Mouse (Mus musculus) mature B cell (primary cell): ENCODE measurements around the gene Psmd11.
"Not testable (repeated sequence)": the region's sequence is repeated elsewhere in the genome, so short reads cannot be mapped to it uniquely, and the experiment has no call there.

Source experiments
- in situ Hi-C: fragments of 300-500 bp; cut with MboI; formaldehyde crosslinking; loops from 2 replicates; pipeline ENCODE4 v1.14.3; 2019

Gene Psmd11

GRCm38 (mm10) chr11:80429009-80429475 is 627 bp downstream of the Psmd11 start:
- in situ Hi-C loops, result loop anchor here (25.0 kb wide), 1 partner anchor 358 kb away; the partner anchor contains the start of gene Myo1d

GRCm38 (mm10) chr11:80429500-80430166 is 1.2 kb downstream of the Psmd11 start:
- in situ Hi-C loops, result loop anchor here (25.0 kb wide), 1 partner anchor 358 kb away; the partner anchor contains the start of gene Myo1d

- in situ Hi-C loops, result loop anchor here (25.0 kb wide), 1 partner anchor 357 kb away; the partner anchor contains the start of gene Myo1d
These were observed 2.0 kb downstream of the Psmd11 start for GRCm38 (mm10) chr11:80430366-80430910.

GRCm38 (mm10) chr11:80446916-80447315 is 18.5 kb downstream of the Psmd11 start:
- in situ Hi-C loops, result loop anchor here (25.0 kb wide), 1 partner anchor 340 kb away; the partner anchor contains the start of gene Myo1d

GRCm38 (mm10) chr11:80449859-80450258 is 21.4 kb downstream of the Psmd11 start:
- in situ Hi-C loops, result loop anchor here (25.0 kb wide), 1 partner anchor 337 kb away; the partner anchor contains the start of gene Myo1d

- in situ Hi-C loops, result no loop called here
These were observed 23.8 kb downstream of the Psmd11 start for GRCm38 (mm10) chr11:80452242-80452641.

GRCm38 (mm10) chr11:80453198-80453597 is 24.8 kb downstream of the Psmd11 start:
- in situ Hi-C loops, result no loop called here

- in situ Hi-C loops, result not testable (repeated sequence)
These were observed 35.3 kb downstream of the Psmd11 start for GRCm38 (mm10) chr11:80463605-80464130.

- in situ Hi-C loops, result no loop called here
These were observed 43.6 kb downstream of the Psmd11 start for GRCm38 (mm10) chr11:80471836-80472605.

- in situ Hi-C loops, result no loop called here
These were observed 45.8 kb downstream of the Psmd11 start for GRCm38 (mm10) chr11:80474175-80474691.

- in situ Hi-C loops, result no loop called here
These were observed 46.4 kb downstream of the Psmd11 start for GRCm38 (mm10) chr11:80474846-80475245.

- in situ Hi-C loops, result no loop called here
These were observed 47.1 kb downstream of the Psmd11 start for GRCm38 (mm10) chr11:80475544-80475943.

GRCm38 (mm10) chr11:80476222-80477189 is 48.1 kb downstream of the Psmd11 start, which contains the start of gene Cdk5r1:
TSS of gene Cdk5r1 (plus strand) at chr11:80477023.
- in situ Hi-C loops, result no loop called here

- in situ Hi-C loops, result no loop called here
These were observed 49.2 kb downstream of the Psmd11 start for GRCm38 (mm10) chr11:80477341-80478199.

- in situ Hi-C loops, result no loop called here
These were observed 50.4 kb downstream of the Psmd11 start for GRCm38 (mm10) chr11:80478694-80479412.

- in situ Hi-C loops, result no loop called here
These were observed 51.0 kb downstream of the Psmd11 start for GRCm38 (mm10) chr11:80479425-80479824.

GRCm38 (mm10) chr11:80479906-80480866 is 51.8 kb downstream of the Psmd11 start:
- in situ Hi-C loops, result no loop called here
